ENCODE assay signal across 7 mouse cellular contexts in genomic region chr7:45701072-45701471, GRCm38 (mm10). TPM values are rescaled to one million over a fixed set of nuclear protein-coding genes. Genes with fewer than 3 reads are reported as not detected.
A peak's percentile ranks its signal among the peaks of the same experiment; 100 is the strongest.
DNase-seq lines count a peak whose midpoint lies in the region; ATAC-seq and TF ChIP-seq lines count a peak whose summit lies in the region.

No protein-coding gene starts in this region.

- no peak overlapping the region for H3K4me3 ChIP-seq in lung, embryonic 15.5 days
- peak overlapping the region; percentile 57 for H3K4me3 ChIP-seq in forebrain, embryonic 15.5 days
- peak overlapping the region; percentile 31 for H3K4me3 ChIP-seq in intestine, embryonic 16.5 days (ENCODE audit: low read length)
- peak overlapping the region; percentile 18; the same call in 1 of the 2 replicates for H3K4me3 ChIP-seq in stomach, postnatal 0 days (ENCODE audit: low read depth, low read length)

- H3K9me3 ChIP-seq in lung, embryonic 15.5 days: no peaks in the 10 kb centered on the region
- H3K9me3 ChIP-seq in forebrain, embryonic 15.5 days: no peaks in the 10 kb centered on the region
- no peaks in the 10 kb centered on the region for H3K9me3 ChIP-seq in intestine, embryonic 16.5 days (ENCODE audit: control insufficient read depth, low read length)
- H3K9me3 ChIP-seq in stomach, postnatal 0 days (ENCODE audit: control insufficient read depth, low read length): no peaks in the 10 kb centered on the region

- TF ChIP-seq CTCF in stomach, postnatal 0 days (IDR thresholded peaks at IDR 0.05; ENCODE audit: low read depth): no peak

- peaks cover 34% of the 10 kb centered on the region for H3K4me1 ChIP-seq in lung, embryonic 15.5 days
- H3K4me1 ChIP-seq in forebrain, embryonic 15.5 days: peaks cover 51% of the 10 kb centered on the region
- peaks cover 30% of the 10 kb centered on the region for H3K4me1 ChIP-seq in intestine, embryonic 16.5 days (ENCODE audit: control insufficient read depth, insufficient read depth, low read length)
- H3K4me1 ChIP-seq in stomach, postnatal 0 days (replicated peaks; ENCODE audit: control insufficient read depth, insufficient read depth): peaks cover 7% of the 10 kb centered on the region; the same call in 1 of the 2 replicates

- TF ChIP-seq EP300 in stomach, postnatal 0 days (optimal IDR thresholded peaks at IDR 0.05): no peak

- DNase-seq in lung, postnatal 10 days: no peak
- no peak for DNase-seq in stomach, postnatal 0 days (ENCODE audit: low spot score)
- no peak for DNase-seq in yolk sac, embryonic 10.5 days (ENCODE audit: low spot score)

- no peaks in the 10 kb centered on the region for H3K36me3 ChIP-seq in lung, embryonic 15.5 days
- no peaks in the 10 kb centered on the region for H3K36me3 ChIP-seq in forebrain, embryonic 15.5 days
- no peaks in the 10 kb centered on the region for H3K36me3 ChIP-seq in intestine, embryonic 16.5 days (ENCODE audit: control insufficient read depth, insufficient read depth, low read length)
- no peaks in the 10 kb centered on the region for H3K36me3 ChIP-seq in stomach, postnatal 0 days (ENCODE audit: control insufficient read depth, insufficient read depth, low read length)

- peaks cover 33% of the 10 kb centered on the region for H3K27me3 ChIP-seq in lung, embryonic 15.5 days
- peaks cover 20% of the 10 kb centered on the region for H3K27me3 ChIP-seq in forebrain, embryonic 15.5 days
- H3K27me3 ChIP-seq in intestine, embryonic 16.5 days (replicated peaks; ENCODE audit: control insufficient read depth, insufficient read depth, low read length): peaks cover 24% of the 10 kb centered on the region
- H3K27me3 ChIP-seq in stomach, postnatal 0 days (ENCODE audit: control insufficient read depth, insufficient read depth, low read length): no peaks in the 10 kb centered on the region

- peak overlapping the region; percentile 72 for H3K4me2 ChIP-seq in lung, embryonic 15.5 days
- H3K4me2 ChIP-seq in forebrain, embryonic 15.5 days (replicated peaks): peak overlapping the region; percentile 90
- H3K4me2 ChIP-seq in intestine, embryonic 16.5 days (ENCODE audit: low read depth, low read length): peak overlapping the region; percentile 75
- peak overlapping the region; percentile 61 for H3K4me2 ChIP-seq in stomach, postnatal 0 days (replicated peaks; ENCODE audit: low read depth)

- ATAC-seq in lung, embryonic 15.5 days (ENCODE audit: borderline replicate concordance, extremely low read depth, low FRiP score, low TSS enrichment): no peak
- no peak for ATAC-seq in forebrain, embryonic 15.5 days (replicated peaks)
- ATAC-seq in intestine, embryonic 16.5 days: no peak
- no peak for ATAC-seq in stomach, postnatal 0 days (ENCODE audit: low FRiP score, low TSS enrichment)
- no peak for ATAC-seq in frontal cortex, adult (ENCODE audit: low TSS enrichment)

- WGBS in lung, embryonic 15.5 days: 34% methylated on average over 11 of the region's 11 CpGs
- WGBS in forebrain, embryonic 15.5 days: 30% methylated on average over 11 of the region's 11 CpGs
- 30% methylated on average over 11 of the region's 11 CpGs for WGBS in intestine, embryonic 16.5 days
- 32% methylated on average over 11 of the region's 11 CpGs for WGBS in stomach, postnatal 0 days

- H3K27ac ChIP-seq in lung, embryonic 15.5 days: no peak overlapping the region
- peak overlapping the region; percentile 76 for H3K27ac ChIP-seq in forebrain, embryonic 15.5 days (replicated peaks)
- H3K27ac ChIP-seq in intestine, embryonic 16.5 days (ENCODE audit: low read length): peak overlapping the region; percentile 41; the same call in 1 of the 2 replicates
- no peak overlapping the region; the same call in 1 of the 2 replicates for H3K27ac ChIP-seq in stomach, postnatal 0 days (replicated peaks)

- H3K9ac ChIP-seq in lung, embryonic 15.5 days: no peak overlapping the region
- H3K9ac ChIP-seq in forebrain, embryonic 15.5 days (replicated peaks): peak overlapping the region; percentile 74
- H3K9ac ChIP-seq in intestine, embryonic 16.5 days (ENCODE audit: low read depth, low read length): peak overlapping the region; percentile 64
- peak overlapping the region; percentile 28; the same call in 1 of the 2 replicates for H3K9ac ChIP-seq in stomach, postnatal 0 days (ENCODE audit: low read length)

RNA-seq across cellular contexts. Expression of gene Car11, which starts 1.4 kb away (rescaled TPM):
- polyA plus RNA-seq in lung, embryonic 15.5 days (2015; fragmentation: Nextera tagmentation; extraction: Ambion mirVana): 2.4 and 4.6 TPM in 2 replicates
- 39.0 and 39.8 TPM in 2 replicates for polyA plus RNA-seq in forebrain, embryonic 15.5 days (2015; fragmentation: Nextera tagmentation; extraction: Ambion mirVana)
- 4.1 and 5.3 TPM in 2 replicates for polyA plus RNA-seq in intestine, embryonic 16.5 days (2015; fragmentation: Nextera tagmentation; extraction: Ambion mirVana)
- 2.7 and 4.4 TPM in 2 replicates for polyA plus RNA-seq in stomach, postnatal 0 days (2015; fragmentation: Nextera tagmentation; extraction: Ambion mirVana)

RNA-seq across cellular contexts. Expression of gene Dbp, which starts 3.8 kb away (rescaled TPM):
- polyA plus RNA-seq in lung, embryonic 15.5 days (2015; fragmentation: Nextera tagmentation; extraction: Ambion mirVana): 2.7 and 3.1 TPM in 2 replicates
- polyA plus RNA-seq in forebrain, embryonic 15.5 days (2015; fragmentation: Nextera tagmentation; extraction: Ambion mirVana): 3.6 and 4.1 TPM in 2 replicates
- 2.3 and 3.2 TPM in 2 replicates for polyA plus RNA-seq in intestine, embryonic 16.5 days (2015; fragmentation: Nextera tagmentation; extraction: Ambion mirVana)
- polyA plus RNA-seq in stomach, postnatal 0 days (2015; fragmentation: Nextera tagmentation; extraction: Ambion mirVana): 8.8 and 12.6 TPM in 2 replicates

RNA-seq across cellular contexts. Expression of gene Sec1, which starts 6.9 kb away (rescaled TPM):
- 0.21 and 0.42 TPM in 2 replicates for polyA plus RNA-seq in lung, embryonic 15.5 days (2015; fragmentation: Nextera tagmentation; extraction: Ambion mirVana)
- 0.14 TPM in 1 of 2 replicates, not detected in the other for polyA plus RNA-seq in forebrain, embryonic 15.5 days (2015; fragmentation: Nextera tagmentation; extraction: Ambion mirVana)
- polyA plus RNA-seq in intestine, embryonic 16.5 days (2015; fragmentation: Nextera tagmentation; extraction: Ambion mirVana): 1.9 and 2.7 TPM in 2 replicates
- polyA plus RNA-seq in stomach, postnatal 0 days (2015; fragmentation: Nextera tagmentation; extraction: Ambion mirVana): 0.53 and 0.56 TPM in 2 replicates

RNA-seq across cellular contexts. Expression of gene Rpl18, which starts 14.2 kb away (rescaled TPM):
- polyA plus RNA-seq in lung, embryonic 15.5 days (2015; fragmentation: Nextera tagmentation; extraction: Ambion mirVana): 1,016 and 1,098 TPM in 2 replicates
- 633 and 683 TPM in 2 replicates for polyA plus RNA-seq in forebrain, embryonic 15.5 days (2015; fragmentation: Nextera tagmentation; extraction: Ambion mirVana)
- polyA plus RNA-seq in intestine, embryonic 16.5 days (2015; fragmentation: Nextera tagmentation; extraction: Ambion mirVana): 1,070 and 1,157 TPM in 2 replicates
- 893 and 919 TPM in 2 replicates for polyA plus RNA-seq in stomach, postnatal 0 days (2015; fragmentation: Nextera tagmentation; extraction: Ambion mirVana)

RNA-seq across cellular contexts. Expression of gene Sphk2, which starts 16.7 kb away (rescaled TPM):
- polyA plus RNA-seq in lung, embryonic 15.5 days (2015; fragmentation: Nextera tagmentation; extraction: Ambion mirVana): 26.4 and 26.5 TPM in 2 replicates
- 29.0 and 30.2 TPM in 2 replicates for polyA plus RNA-seq in forebrain, embryonic 15.5 days (2015; fragmentation: Nextera tagmentation; extraction: Ambion mirVana)
- polyA plus RNA-seq in intestine, embryonic 16.5 days (2015; fragmentation: Nextera tagmentation; extraction: Ambion mirVana): 55.6 and 59.2 TPM in 2 replicates
- 23.6 and 24.5 TPM in 2 replicates for polyA plus RNA-seq in stomach, postnatal 0 days (2015; fragmentation: Nextera tagmentation; extraction: Ambion mirVana)

Comparison
In these comparisons a context has a peak if more than half of its experiments do, and no peak if none do; other contexts are left out.
1. H3K27ac ChIP-seq: peak in forebrain, embryonic 15.5 days (single experiment) and intestine, embryonic 16.5 days (single experiment); none in lung, embryonic 15.5 days (single experiment) and stomach, postnatal 0 days (single experiment).
2. Peak in every context shown above with its lines, with median percentiles within 50 percentile points of each other: H3K4me2 ChIP-seq.